Mouse (Mus musculus) mesoderm, embryonic 11.5 days (tissue): ENCODE measurements around the gene Dnaja3.
"Not testable (repeated sequence)": the region's sequence is repeated elsewhere in the genome, so short reads cannot be mapped to it uniquely, and the experiment has no call there.

Source experiments
- DNase-seq: peaks from one replicate; pipeline ENCODE4 v3.0.0-alpha.2; 2012; ENCODE audit warnings: low read depth, low spot score

The Dnaja3 gene

GRCm38 (mm10) chr16:4665726-4666125, 25.9 kb downstream of the Dnaja3 start:
- no peak for DNase-seq

- DNase-seq, result peak; percentile 91
Observed at GRCm38 (mm10) chr16:4667190-4667808, 27.5 kb downstream of the Dnaja3 start.

GRCm38 (mm10) chr16:4670317-4670716, 30.5 kb downstream of the Dnaja3 start:
- no peak for DNase-seq

GRCm38 (mm10) chr16:4674091-4674490, 34.3 kb downstream of the Dnaja3 start:
- DNase-seq, result no peak

GRCm38 (mm10) chr16:4676836-4677235, 37.0 kb downstream of the Dnaja3 start:
- no peak for DNase-seq

- no peak for DNase-seq
Observed at GRCm38 (mm10) chr16:4678080-4678479, 38.3 kb downstream of the Dnaja3 start.

- DNase-seq, result peak; percentile 95
Observed at GRCm38 (mm10) chr16:4679121-4680018, 39.6 kb downstream of the Dnaja3 start, which contains the start of gene Coro7. Gene Coro7, minus strand, starts transcription at chr16:4679777.

- DNase-seq, result not testable (repeated sequence)
Observed at GRCm38 (mm10) chr16:4680922-4681455, 41.2 kb downstream of the Dnaja3 start.

- no peak for DNase-seq
Observed at GRCm38 (mm10) chr16:4682628-4683179, 42.9 kb downstream of the Dnaja3 start.

- no peak for DNase-seq
Observed at GRCm38 (mm10) chr16:4683193-4683580, 43.4 kb downstream of the Dnaja3 start.

GRCm38 (mm10) chr16:4683581-4684456, 44.0 kb downstream of the Dnaja3 start:
- peak; percentile 96 for DNase-seq

GRCm38 (mm10) chr16:4684457-4684791, 44.6 kb downstream of the Dnaja3 start:
- DNase-seq, result no peak

- DNase-seq, result not testable (repeated sequence)
Observed at GRCm38 (mm10) chr16:4689371-4689770, 49.6 kb downstream of the Dnaja3 start.

- DNase-seq, result no peak
Observed at GRCm38 (mm10) chr16:4701211-4701610, 61.4 kb downstream of the Dnaja3 start.

- no peak for DNase-seq
Observed at GRCm38 (mm10) chr16:4702646-4703045, 62.9 kb downstream of the Dnaja3 start.

GRCm38 (mm10) chr16:4705541-4705940, 65.8 kb downstream of the Dnaja3 start:
- no peak for DNase-seq

- no peak for DNase-seq
Observed at GRCm38 (mm10) chr16:4711173-4711572, 71.4 kb downstream of the Dnaja3 start.

GRCm38 (mm10) chr16:4713861-4714710, 74.3 kb downstream of the Dnaja3 start:
- DNase-seq, result no peak

GRCm38 (mm10) chr16:4717866-4718265, 78.1 kb downstream of the Dnaja3 start:
- no peak for DNase-seq

- peak; percentile 87 for DNase-seq
Observed at GRCm38 (mm10) chr16:4718753-4719518, 79.1 kb downstream of the Dnaja3 start, which contains the start of gene Nmral1. Gene Nmral1, minus strand, starts transcription at chr16:4719356.
